Mouse (Mus musculus): ENCODE measurements around the gene Fbxo17. TPM values are rescaled to one million over a fixed set of nuclear protein-coding genes. Genes with fewer than 3 reads are reported as not detected.

Gene Fbxo17
- total and polyA plus RNA-seq, 3 experiments, result 0.25 to 0.26 TPM; not detected in 1

DNA sequence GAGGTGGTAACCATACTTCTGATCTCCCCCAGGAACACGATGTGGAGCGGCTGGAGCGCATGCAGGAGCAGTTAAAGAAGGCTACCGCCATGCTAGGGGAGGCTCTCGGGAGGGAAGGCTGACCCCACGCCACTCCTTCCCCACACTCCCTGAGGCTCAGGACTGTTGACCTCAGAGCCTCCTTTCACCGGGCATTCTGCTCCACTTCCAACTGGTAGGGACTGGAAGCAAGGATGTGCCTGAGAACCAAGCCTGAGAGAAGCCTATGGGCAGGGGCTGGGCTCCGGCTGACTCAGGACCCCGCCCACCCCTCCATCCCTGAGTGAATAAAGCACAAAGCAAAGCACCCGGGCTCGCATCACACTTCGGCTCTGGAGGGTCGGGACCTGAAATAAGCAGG lies 42.0 kb downstream of the Fbxo17 start:
- Histone ChIP-seq H3K4me3 (replicated peaks in 1 of 3; ENCODE audit: low read depth in 2 of 3, low read length in 2 of 3, poor library complexity in 1 of 3) (no peak overlapping the region), H3K4me2 (ENCODE audit: insufficient read depth, low read depth, poor library complexity, severe bottlenecking) (no peak overlapping the region), H3K4me1 (ENCODE audit: control insufficient read depth in 1 of 2, insufficient read depth in 2 of 2) (peaks cover 0 to 2% of the 10 kb centered on the region in 2 experiments; a peak in 1 of 4 replicates), H3K27ac (ENCODE audit: insufficient read depth, low read depth) (no peak overlapping the region), H3K79me2 (replicated peaks; ENCODE audit: control insufficient read depth, extremely low read depth, insufficient read depth, poor library complexity, severe bottlenecking) (no peaks in the 10 kb centered on the region; the same call in 1 of the 2 replicates), H3K9ac (ENCODE audit: insufficient read depth, low read depth) (no peak overlapping the region), H3K27me3 (replicated peaks) (no peaks in the 10 kb centered on the region), H3K36me3 (replicated peaks in 1 of 2; ENCODE audit: control insufficient read depth in 1 of 2, insufficient read depth in 1 of 2, low read length in 1 of 2) (peaks cover 64 to 82% of the 10 kb centered on the region in 2 experiments), H3K9me3 (replicated peaks; ENCODE audit: low read length) (no peaks in the 10 kb centered on the region)
- no peak for DNase-seq (ENCODE audit: extremely low read depth)
- in situ Hi-C loops (cut with MboI; ENCODE audit: low pct_ligation_motif_present, low pct_unique_long_range_greater_than_20kb, low sequenced_read_pairs) (no loop called here), dilution Hi-C loops (cut with MboI; ENCODE audit: extremely low pct_ligation_motif_present, extremely low pct_unique_long_range_greater_than_20kb, low sequenced_read_pairs) (no loop called here)
- TF ChIP-seq USF2 (conservative IDR thresholded peaks at IDR 0.05; ENCODE audit: low read depth, low read length) (no peak), ZKSCAN1 (IDR thresholded peaks at IDR 0.05; ENCODE audit: borderline replicate concordance, low read depth, low read length) (no peak), TCF12 (IDR thresholded peaks at IDR 0.05; ENCODE audit: low read depth, low read length) (no peak), ZMIZ1 (IDR thresholded peaks at IDR 0.05; ENCODE audit: low read depth, low read length) (no peak), NRF1 (IDR thresholded peaks at IDR 0.05; ENCODE audit: low read depth, low read length) (no peak), USF1 (IDR thresholded peaks at IDR 0.05; ENCODE audit: low read depth, low read length) (no peak), CHD2 (IDR thresholded peaks at IDR 0.05; ENCODE audit: low read length) (no peak), ETS1 (conservative IDR thresholded peaks at IDR 0.05; ENCODE audit: low read depth, low read length) (no peak), JUN (IDR thresholded peaks at IDR 0.05; ENCODE audit: insufficient read depth, low read depth, low read length) (no peak), RCOR1 (conservative IDR thresholded peaks at IDR 0.05; ENCODE audit: low read depth, low read length) (no peak), ZC3H11A (IDR thresholded peaks at IDR 0.05; ENCODE audit: low read depth, low read length) (no peak), EP300 (IDR thresholded peaks at IDR 0.05; ENCODE audit: low read length) (no peak), HCFC1 (IDR thresholded peaks at IDR 0.05; ENCODE audit: low read depth, low read length) (no peak), JUND (conservative IDR thresholded peaks at IDR 0.05; ENCODE audit: low read depth, low read length) (no peak), ZNF384 (IDR thresholded peaks at IDR 0.05; ENCODE audit: low read depth, low read length) (no peak), NELFE (IDR thresholded peaks at IDR 0.05; ENCODE audit: low read depth, low read length) (no peak), IRF4 (IDR thresholded peaks at IDR 0.05; ENCODE audit: low read depth, low read length) (no peak), TBP (conservative IDR thresholded peaks at IDR 0.05; ENCODE audit: low read depth, low read length) (no peak), MEF2A (IDR thresholded peaks at IDR 0.05; ENCODE audit: borderline replicate concordance, low read depth, low read length) (no peak)

DNA sequence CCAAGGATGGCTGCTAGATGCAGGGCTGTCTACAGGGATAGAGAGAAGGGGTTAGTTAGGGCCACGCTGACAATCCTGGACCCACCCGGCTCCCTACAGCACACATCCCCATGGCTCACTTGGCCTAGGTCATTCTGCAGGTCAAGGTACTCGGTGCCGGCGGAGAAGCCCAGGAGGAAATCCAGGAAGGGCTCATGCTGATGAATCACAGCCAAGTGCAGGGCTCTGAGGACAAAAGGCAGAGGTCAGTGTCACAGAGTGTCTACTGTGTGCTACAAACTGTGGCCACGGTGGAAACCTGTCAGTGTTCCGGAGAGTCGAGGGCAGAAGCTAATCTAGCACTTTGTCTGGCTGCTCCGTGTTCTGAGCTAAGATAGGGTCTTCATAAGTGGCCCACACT lies 45.3 kb downstream of the Fbxo17 start:
- H3K4me3 ChIP-seq (replicated peaks in 1 of 3; ENCODE audit: low read depth in 2 of 3, low read length in 2 of 3, poor library complexity in 1 of 3), result no peak overlapping the region
- in situ Hi-C loops (cut with MboI; ENCODE audit: low pct_ligation_motif_present, low pct_unique_long_range_greater_than_20kb, low sequenced_read_pairs) (no loop called here), dilution Hi-C loops (cut with MboI; ENCODE audit: extremely low pct_ligation_motif_present, extremely low pct_unique_long_range_greater_than_20kb, low sequenced_read_pairs) (no loop called here)
- no peak overlapping the region for H3K4me2 ChIP-seq (ENCODE audit: insufficient read depth, low read depth, poor library complexity, severe bottlenecking)
- H3K27me3 ChIP-seq (replicated peaks), result no peaks in the 10 kb centered on the region
- no peak for DNase-seq (ENCODE audit: extremely low read depth)
- H3K9me3 ChIP-seq (replicated peaks; ENCODE audit: low read length), result no peaks in the 10 kb centered on the region
- H3K4me1 ChIP-seq (ENCODE audit: control insufficient read depth in 1 of 2, insufficient read depth in 2 of 2), result peaks cover 4 to 17% of the 10 kb centered on the region in 2 experiments
- peaks cover 21% of the 10 kb centered on the region for H3K79me2 ChIP-seq (replicated peaks; ENCODE audit: control insufficient read depth, extremely low read depth, insufficient read depth, poor library complexity, severe bottlenecking)
- no peak overlapping the region for H3K27ac ChIP-seq (ENCODE audit: insufficient read depth, low read depth)
- H3K36me3 ChIP-seq (replicated peaks in 1 of 2; ENCODE audit: control insufficient read depth in 1 of 2, insufficient read depth in 1 of 2, low read length in 1 of 2), result peaks cover 60 to 66% of the 10 kb centered on the region in 2 experiments
- H3K9ac ChIP-seq (ENCODE audit: insufficient read depth, low read depth), result no peak overlapping the region
- TF ChIP-seq SMC3 (IDR thresholded peaks at IDR 0.05; ENCODE audit: low read depth, low read length), result no peak
- TF ChIP-seq ZC3H11A (IDR thresholded peaks at IDR 0.05; ENCODE audit: low read depth, low read length), result no peak
- no peak for TF ChIP-seq SIN3A (IDR thresholded peaks at IDR 0.05; ENCODE audit: low read length)
- no peak for TF ChIP-seq KAT2A (IDR thresholded peaks at IDR 0.05; ENCODE audit: insufficient replicate concordance, low read length)
- TF ChIP-seq CHD2 (IDR thresholded peaks at IDR 0.05; ENCODE audit: low read length), result no peak
- TF ChIP-seq ELF1 (IDR thresholded peaks at IDR 0.05; ENCODE audit: low read depth, low read length), result no peak
- no peak for TF ChIP-seq USF2 (conservative IDR thresholded peaks at IDR 0.05; ENCODE audit: low read depth, low read length)
- TF ChIP-seq TBP (conservative IDR thresholded peaks at IDR 0.05; ENCODE audit: low read depth, low read length), result no peak
- no peak for TF ChIP-seq BHLHE40 (IDR thresholded peaks at IDR 0.05; ENCODE audit: low read depth, low read length)
- no peak for TF ChIP-seq MAZ (IDR thresholded peaks at IDR 0.05; ENCODE audit: low read depth, low read length)
- TF ChIP-seq MXI1 (IDR thresholded peaks at IDR 0.05; ENCODE audit: low read depth, low read length), result no peak
- TF ChIP-seq USF1 (IDR thresholded peaks at IDR 0.05; ENCODE audit: low read depth, low read length), result no peak
- no peak for TF ChIP-seq MAFK (IDR thresholded peaks at IDR 0.05; ENCODE audit: insufficient replicate concordance, low read length)
- TF ChIP-seq ZNF384 (IDR thresholded peaks at IDR 0.05; ENCODE audit: low read depth, low read length), result no peak
- no peak for TF ChIP-seq NRF1 (IDR thresholded peaks at IDR 0.05; ENCODE audit: low read depth, low read length)
